Mouse (Mus musculus): ENCODE measurements around the gene Amelx.

The Amelx gene

DNA sequence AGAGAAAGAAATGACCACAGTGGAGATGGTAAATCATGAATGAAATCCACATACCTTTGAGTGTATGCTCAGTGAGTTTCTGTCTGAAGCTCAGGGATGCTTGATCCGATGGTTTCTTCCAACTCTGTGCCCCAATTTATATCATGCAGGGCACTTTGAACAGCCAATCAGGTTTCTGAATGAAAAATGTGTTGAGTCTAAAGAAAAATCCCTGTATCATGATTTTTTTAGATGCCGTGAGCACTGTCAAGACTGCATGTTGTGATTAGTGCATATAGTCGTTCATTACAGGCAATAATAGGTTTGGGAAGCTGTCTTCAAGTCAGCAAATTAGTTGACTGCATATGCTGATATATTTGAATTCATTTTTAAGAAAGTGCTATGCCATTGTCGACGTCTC, at the start of gene Amelx:
Gene Amelx (minus strand): TSS at position 101 of the 400 bp plus-strand sequence.
- no peak for DNase-seq

DNA sequence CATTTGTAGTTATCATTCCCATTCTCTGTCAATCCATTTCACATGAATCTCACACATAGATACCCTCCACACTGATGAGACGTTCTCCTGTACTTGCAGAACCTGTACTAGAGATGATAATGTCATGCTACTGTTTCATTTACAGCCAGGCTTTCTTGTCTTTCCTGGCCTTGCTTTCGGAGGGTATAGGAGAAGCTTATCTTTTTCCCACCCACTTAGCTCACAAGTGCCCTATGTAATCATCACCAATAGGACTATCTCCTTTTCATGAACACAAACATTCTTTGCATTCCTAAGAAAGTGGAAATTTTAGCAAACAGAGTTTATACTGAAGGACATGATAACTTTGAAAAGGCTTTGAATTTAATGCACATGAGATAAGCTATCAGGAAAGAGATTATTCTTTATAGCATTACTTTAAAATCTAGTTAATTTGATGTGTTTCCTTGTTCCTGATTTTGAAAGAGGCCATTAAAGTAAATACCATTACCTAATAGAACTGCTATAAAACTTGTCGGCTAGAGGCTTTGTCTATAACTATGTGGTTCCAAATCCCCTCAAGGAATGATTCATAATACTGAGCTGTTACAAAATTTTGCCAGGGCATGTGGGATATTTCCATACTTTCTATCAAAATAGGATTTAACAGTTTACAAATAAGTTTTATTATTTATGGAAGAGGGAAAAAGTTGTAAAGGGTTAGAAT, 35.5 kb upstream of the Amelx start:
- no peak for DNase-seq

DNA sequence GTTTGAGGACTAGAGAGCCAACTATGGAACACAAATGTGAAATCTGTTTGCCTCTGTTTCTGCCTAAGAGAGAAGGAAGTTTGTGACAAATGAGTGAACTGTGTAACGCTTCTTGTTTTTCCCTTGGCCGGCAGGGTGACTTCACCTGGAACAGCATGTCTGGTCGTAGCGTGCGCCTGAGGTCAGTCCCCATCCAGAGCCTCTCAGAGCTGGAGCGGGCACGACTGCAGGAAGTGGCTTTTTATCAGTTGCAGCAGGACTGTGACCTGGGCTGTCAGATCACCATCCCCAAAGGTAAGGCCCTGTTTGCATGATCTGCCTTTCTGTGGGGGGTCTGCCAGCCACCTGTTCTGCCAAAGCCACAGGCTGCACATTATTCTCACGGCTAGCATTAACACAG, 33.1 kb upstream of the Amelx start:
- DNase-seq = peak; percentile 2

DNA sequence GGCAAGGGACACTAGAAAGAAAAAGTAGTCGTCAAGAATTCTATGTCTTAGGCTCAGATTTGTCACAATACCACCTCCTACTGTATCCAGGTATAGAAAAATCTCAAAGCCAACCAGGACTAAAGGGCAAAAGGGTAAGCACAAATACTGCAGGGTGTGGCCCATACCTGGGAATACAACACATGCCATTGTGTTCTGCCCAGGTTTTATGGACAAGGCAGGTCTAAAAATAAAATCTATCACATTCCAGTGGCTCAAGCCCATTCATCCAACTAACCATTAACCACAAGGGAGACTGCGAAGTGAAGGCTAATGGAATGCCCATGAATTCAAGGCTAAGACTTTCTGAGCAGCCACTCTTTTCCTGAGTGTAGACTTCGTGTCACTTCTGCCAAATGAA, 23.0 kb upstream of the Amelx start:
- DNase-seq = no peak

DNA sequence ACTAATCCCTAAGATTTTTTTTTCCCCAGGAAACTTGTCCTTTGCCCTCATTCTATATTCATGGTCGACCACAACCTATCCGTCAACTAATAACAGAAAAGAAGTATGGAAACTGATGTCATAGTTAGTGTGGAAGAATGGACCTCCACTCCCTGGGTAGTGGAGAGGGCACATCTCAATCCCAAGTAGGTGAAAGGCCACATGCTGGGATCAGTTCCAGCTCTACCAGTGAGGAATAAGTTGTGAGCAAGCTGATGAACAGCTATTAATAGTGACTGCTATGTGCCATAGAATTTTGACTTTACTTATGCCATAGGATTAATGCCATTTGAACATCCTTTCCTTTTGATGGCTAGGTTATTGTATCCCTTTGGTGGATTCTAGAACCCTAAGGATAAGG, 8.4 kb downstream of the Amelx start:
- DNase-seq = no peak

DNA sequence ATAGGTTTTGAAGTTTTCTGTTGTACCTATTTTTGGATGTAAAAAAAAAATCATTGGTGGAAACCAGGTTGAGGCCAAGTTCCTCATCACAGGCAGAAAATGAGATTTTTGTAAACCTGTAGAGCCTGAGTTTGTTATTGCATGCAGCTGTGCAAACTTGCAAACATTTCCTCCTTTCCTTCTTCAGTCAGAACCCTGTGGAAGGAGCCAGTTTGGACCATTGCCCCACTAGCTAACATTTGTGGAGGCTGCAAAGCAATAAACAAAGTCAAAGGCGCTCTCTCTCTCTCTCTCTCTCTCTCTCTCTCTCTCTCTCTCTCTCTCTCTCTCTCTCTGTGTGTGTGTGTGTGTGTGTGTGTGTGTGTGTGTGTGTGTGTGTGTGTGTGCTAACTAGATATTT, 13.2 kb downstream of the Amelx start:
- DNase-seq = no peak

DNA sequence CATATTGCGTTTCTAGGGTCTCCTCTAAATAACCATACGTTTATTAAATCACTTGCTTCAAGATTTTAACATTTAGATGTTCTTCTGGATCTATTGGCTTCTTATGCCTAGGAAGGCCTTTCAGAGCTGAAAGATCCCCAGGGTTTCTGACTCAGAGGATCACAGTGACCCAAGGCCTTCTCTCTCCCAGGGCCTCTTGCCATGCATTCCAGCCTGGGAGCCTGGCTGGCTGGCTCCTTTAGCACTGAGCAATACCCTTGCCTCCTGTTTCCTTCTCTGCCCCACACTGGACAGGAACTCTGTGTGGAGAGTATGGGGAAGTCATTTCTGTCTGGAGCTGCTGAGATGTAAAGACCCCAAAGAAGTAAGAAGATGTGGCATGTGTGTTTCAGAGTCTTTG, 16.0 kb downstream of the Amelx start:
- DNase-seq = no peak

DNA sequence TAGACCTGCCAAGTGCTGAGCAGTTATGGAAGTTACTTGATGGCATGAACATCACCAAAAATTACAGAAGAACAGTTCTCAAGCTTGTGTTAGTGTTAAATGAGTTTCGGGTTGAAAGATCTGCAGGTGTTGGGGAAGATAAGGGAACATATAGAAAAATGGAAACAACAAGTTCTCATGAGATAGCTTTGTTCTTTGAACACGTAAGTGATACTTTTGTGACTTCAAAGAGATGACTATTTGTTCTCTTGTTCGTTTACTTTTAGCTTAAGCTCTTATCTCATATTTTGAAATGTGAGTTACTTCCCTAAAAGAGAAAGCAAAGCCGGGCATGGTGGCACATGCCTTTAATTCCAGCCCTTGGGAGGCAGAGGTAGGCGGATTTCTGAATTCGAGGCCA, 28.6 kb downstream of the Amelx start:
- DNase-seq = no peak

DNA sequence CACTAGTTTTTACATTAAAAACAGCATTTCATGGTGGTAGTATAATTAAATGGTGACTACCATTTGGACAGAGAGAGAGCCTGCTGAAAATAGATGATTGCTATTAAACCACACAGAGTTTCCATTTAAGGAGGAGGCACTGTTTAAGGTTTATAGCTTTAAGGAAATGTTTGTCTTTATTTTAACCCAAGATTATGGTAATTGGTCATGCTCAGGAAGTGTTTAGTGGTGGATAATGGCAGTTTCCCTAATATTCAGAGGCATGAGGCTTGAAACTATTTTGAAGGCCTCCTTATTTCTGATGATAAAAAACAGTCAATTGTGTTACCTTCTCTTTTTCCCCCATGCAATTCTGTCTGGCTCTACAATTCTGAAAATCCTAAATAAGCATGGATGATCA, 33.2 kb downstream of the Amelx start:
- no peak for DNase-seq

DNA sequence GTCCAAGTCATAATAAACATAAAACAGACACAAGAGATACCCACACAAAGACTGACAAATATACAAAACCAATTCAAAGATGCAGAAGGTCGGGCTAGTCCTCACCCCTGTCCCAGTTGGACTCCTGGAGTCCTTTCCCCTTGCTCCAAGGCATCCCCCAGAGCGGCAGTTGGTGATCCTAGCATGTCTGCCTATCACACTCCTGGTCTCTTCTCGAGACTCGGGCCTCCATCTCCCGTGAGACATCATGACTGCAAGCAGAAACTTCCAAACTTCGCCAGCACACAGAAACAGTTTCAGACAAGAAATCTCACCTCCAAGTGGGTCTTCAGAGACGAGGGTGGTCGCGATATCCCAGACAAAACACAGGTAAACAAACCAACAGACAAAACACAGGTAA, 46.5 kb downstream of the Amelx start:
- no peak for DNase-seq

DNA sequence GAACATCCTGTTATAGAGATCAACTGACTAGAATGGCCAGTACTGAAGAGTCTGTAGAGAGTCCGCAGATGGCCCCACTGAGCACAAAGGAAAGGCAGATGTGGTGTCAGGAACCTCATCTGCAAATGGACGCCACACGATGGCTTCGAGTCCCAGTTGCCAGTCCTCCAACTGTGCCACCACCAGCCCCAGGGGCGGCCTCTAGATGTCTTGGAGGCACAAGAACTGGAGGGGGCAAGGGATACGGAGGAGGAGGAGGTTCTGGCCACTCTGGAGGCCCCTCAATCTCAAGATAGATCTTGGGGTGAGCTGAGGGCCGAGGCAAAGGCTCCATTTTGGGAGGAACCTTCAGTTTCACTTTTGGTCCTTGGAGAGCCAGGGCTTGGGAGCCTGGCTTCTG, 47.2 kb downstream of the Amelx start:
- DNase-seq = no peak
